Mouse (Mus musculus): ENCODE data around the gene Olfr10.

The Olfr10 gene

GRCm38 (mm10) chr11:49326726-49327125, 22.2 kb downstream of the Olfr10 start:
- no peak for DNase-seq (ENCODE audit: low spot score)

GRCm38 (mm10) chr11:49329686-49330085, 25.1 kb downstream of the Olfr10 start:
- no peak for DNase-seq (ENCODE audit: low spot score)

DNA sequence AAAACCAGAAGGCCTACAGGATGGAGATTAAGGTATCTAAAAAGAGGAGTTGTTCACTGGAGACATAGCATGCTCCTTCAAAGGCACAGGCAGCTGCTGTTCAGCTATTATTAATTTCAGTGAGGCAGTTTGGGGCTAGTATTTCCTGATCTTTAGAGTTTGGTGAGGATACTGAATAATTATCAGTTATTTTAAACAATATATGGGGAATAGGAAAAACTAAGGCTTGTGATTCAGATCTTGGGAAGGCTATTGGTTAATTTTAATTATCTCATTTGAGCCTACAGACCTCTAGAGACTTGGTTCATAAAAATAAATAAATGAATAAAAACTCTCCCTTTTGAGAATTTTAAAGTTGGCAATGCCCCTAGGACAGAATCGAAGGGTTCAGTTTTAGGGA, 30.3 kb downstream of the Olfr10 start, which contains the start of gene Olfr1390:
Gene Olfr1390, plus strand, starts transcription at position 301 of the 400 bp plus-strand sequence.
- DNase-seq (ENCODE audit: low spot score): no peak

DNA sequence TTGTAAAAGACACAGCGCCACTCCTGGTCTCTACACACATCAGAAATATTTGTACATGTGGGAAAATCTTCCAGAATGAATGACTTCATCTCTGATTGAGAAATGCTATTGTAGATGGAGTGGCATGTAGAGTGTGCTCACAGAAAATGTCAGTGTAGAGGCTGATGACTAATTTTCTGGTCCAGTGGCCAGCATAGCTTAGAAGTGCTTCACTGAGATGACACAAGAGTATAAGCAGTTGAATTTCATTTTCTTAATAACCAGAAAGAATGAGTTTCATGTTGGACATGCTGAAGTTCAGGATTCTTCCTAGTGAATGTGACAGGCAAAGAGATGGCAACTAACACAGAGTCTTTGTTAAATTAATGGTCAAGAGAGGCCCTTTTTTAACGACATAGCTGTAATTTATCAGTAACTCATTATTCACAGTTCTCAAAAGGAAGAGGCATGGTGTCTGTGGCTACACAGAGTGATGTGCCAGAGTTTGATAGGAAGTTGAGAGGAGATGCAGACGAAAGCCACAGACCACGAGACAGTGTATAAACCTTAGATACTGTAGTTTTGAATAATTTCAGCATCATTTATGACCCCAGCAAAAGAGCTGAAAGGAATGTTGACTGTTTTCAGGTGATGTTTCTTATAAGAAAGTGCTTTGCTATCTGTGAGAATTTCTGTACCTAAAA, 32.8 kb downstream of the Olfr10 start:
- DNase-seq (ENCODE audit: low spot score): peak; percentile 2
